Mouse (Mus musculus) C2C12 (cell line): ENCODE results near the gene Tmem218.

Experiments
- CTCF ChIP-seq: IDR thresholded peaks from one replicate; pipeline ENCODE4 v1.5.1; 2011; ENCODE audit not compliant: control insufficient read depth, insufficient read depth, insufficient read length
- MAX ChIP-seq: IDR thresholded peaks from one replicate; pipeline ENCODE4 v1.6.1; 2011; ENCODE audit warnings: mild to moderate bottlenecking, control low read depth
- MYOD1 ChIP-seq: IDR thresholded peaks from one replicate; pipeline ENCODE4 v1.6.1; 2011; ENCODE audit warnings: low read depth; ENCODE audit not compliant: control insufficient read depth, insufficient read length
- MYOG ChIP-seq: IDR thresholded peaks from one replicate; pipeline ENCODE4 v1.6.1; 2011; ENCODE audit not compliant: control insufficient read depth, insufficient read length; ENCODE audit errors: extremely low read depth
- USF1 ChIP-seq: IDR thresholded peaks from one replicate; pipeline ENCODE4 v1.6.1; 2011; ENCODE audit warnings: low read depth, mild to moderate bottlenecking, control low read depth, moderate library complexity

- TF ChIP-seq CTCF, result no peak
- TF ChIP-seq MAX, result no peak
- TF ChIP-seq MYOG, result no peak
- no peak for TF ChIP-seq USF1
- no peak for TF ChIP-seq MYOD1
Observed at GRCm38 (mm10) chr9:37255149-37255888, 47.3 kb downstream of the Tmem218 start, which contains the start of gene Slc37a2.
